Mouse (Mus musculus): ENCODE measurements at regions not wholly inside any gene's neighbourhood (a gene's known extent, or its start where the extent isn't known, plus 50 kb on each side); places are given as distances from the start of the nearest gene placed in this dataset.

GRCm38 (mm10) chr5:42977108-42977507 is 255.9 kb upstream of the Cpeb2 start:
- TF ChIP-seq CTCF (IDR thresholded peaks at IDR 0.05; ENCODE audit: extremely low read depth, insufficient read depth, insufficient read length, insufficient replicate concordance), result no peak
- TF ChIP-seq POLR2A (IDR thresholded peaks at IDR 0.05; ENCODE audit: low read depth, low read length), result no peak
